Mouse (Mus musculus): Measurements from ENCODE around the gene Rsrc1. TPM values are rescaled to one million over a fixed set of nuclear protein-coding genes. Genes with fewer than 3 reads are reported as not detected.

Rsrc1 gene
- total RNA-seq, 1 experiment = 13.2 TPM

DNA sequence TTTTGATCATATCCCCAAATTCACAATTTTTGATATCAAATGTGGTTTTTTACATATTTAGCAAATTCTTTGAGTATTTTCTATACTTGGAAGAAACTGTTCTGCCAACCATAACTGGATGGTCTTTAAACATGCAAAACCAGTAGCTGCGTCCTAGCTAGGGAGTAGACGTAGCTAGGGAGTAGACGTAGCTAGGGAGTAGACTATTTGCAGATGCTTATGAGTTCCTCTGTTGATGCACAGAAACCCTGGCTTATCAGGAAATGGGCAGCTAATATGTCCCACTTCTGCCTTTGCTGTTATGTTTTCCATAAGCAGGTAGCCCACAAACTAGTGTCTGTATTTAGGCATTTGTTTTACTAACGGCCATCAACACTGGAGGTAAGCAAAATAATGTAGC, 298.6 kb downstream of the Rsrc1 start:
- TF ChIP-seq MAFK (IDR thresholded peaks at IDR 0.05; ENCODE audit: insufficient read depth, low read depth, low read length) (no peak), ZC3H11A (IDR thresholded peaks at IDR 0.05; ENCODE audit: borderline replicate concordance, low read depth, low read length) (no peak), HCFC1 (IDR thresholded peaks at IDR 0.05; ENCODE audit: borderline replicate concordance, insufficient read depth, low read length) (no peak), CHD2 (IDR thresholded peaks at IDR 0.05; ENCODE audit: low read depth, low read length) (no peak), ZNF384 (IDR thresholded peaks at IDR 0.05; ENCODE audit: low read depth, low read length) (no peak)
- Histone ChIP-seq H3K27ac (ENCODE audit: insufficient read depth, low read depth, low read length, poor library complexity, severe bottlenecking) (no peak overlapping the region), H3K4me3 (ENCODE audit: insufficient read depth in 1 of 2, low read depth in 1 of 2, low read length in 2 of 2, poor library complexity in 1 of 2, severe bottlenecking in 1 of 2) (no peak overlapping the region), H3K9me3 (ENCODE audit: control insufficient read depth, insufficient read depth, low read depth, low read length) (no peaks in the 10 kb centered on the region), H3K4me1 (ENCODE audit: control insufficient read depth in 2 of 2, insufficient read depth in 2 of 2, low read length in 2 of 2, poor library complexity in 1 of 2) (no peaks in the 10 kb centered on the region), H3K9ac (ENCODE audit: insufficient read depth, low read depth, low read length, poor library complexity, severe bottlenecking) (no peak overlapping the region), H3K36me3 (ENCODE audit: control insufficient read depth, insufficient read depth, low read length, poor library complexity, severe bottlenecking) (no peaks in the 10 kb centered on the region)
- DNase-seq (ENCODE audit: low read depth, low spot score) = no peak
- in situ Hi-C loops (cut with MboI; ENCODE audit: low sequenced_read_pairs in 2 of 2, unreplicated experiment in 2 of 2) = no loop called here

DNA sequence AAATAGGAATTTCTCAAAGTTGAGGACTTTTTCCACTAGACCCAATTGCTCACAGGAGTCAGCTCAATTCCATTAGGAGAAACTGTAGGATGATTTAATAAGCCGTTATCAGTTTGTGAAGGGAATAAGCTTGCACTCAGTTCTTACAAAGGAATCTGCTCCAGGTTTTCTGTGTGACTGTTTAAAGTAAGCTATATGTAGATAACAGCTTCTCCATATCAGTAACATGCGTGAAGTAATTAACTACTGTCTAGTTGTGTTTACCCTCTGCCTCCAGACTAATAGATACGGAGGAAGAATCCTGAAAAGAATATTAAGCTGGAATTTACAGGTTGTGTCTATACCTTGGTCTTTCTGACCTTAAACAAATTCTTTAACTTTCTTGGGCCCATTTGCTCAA, 299.1 kb downstream of the Rsrc1 start:
- no peaks in the 10 kb centered on the region for H3K36me3 ChIP-seq (ENCODE audit: control insufficient read depth, insufficient read depth, low read length, poor library complexity, severe bottlenecking)
- in situ Hi-C loops (cut with MboI; ENCODE audit: low sequenced_read_pairs in 2 of 2, unreplicated experiment in 2 of 2) = no loop called here
- TF ChIP-seq ZC3H11A (IDR thresholded peaks at IDR 0.05; ENCODE audit: borderline replicate concordance, low read depth, low read length) (no peak), CHD2 (IDR thresholded peaks at IDR 0.05; ENCODE audit: low read depth, low read length) (no peak), ZNF384 (IDR thresholded peaks at IDR 0.05; ENCODE audit: low read depth, low read length) (no peak), HCFC1 (IDR thresholded peaks at IDR 0.05; ENCODE audit: borderline replicate concordance, insufficient read depth, low read length) (no peak), MAFK (IDR thresholded peaks at IDR 0.05; ENCODE audit: insufficient read depth, low read depth, low read length) (no peak)
- no peaks in the 10 kb centered on the region for H3K9me3 ChIP-seq (ENCODE audit: control insufficient read depth, insufficient read depth, low read depth, low read length)
- no peak overlapping the region for H3K27ac ChIP-seq (ENCODE audit: insufficient read depth, low read depth, low read length, poor library complexity, severe bottlenecking)
- H3K9ac ChIP-seq (ENCODE audit: insufficient read depth, low read depth, low read length, poor library complexity, severe bottlenecking) = no peak overlapping the region
- H3K4me3 ChIP-seq (ENCODE audit: insufficient read depth in 1 of 2, low read depth in 1 of 2, low read length in 2 of 2, poor library complexity in 1 of 2, severe bottlenecking in 1 of 2) = no peak overlapping the region
- H3K4me1 ChIP-seq (ENCODE audit: control insufficient read depth in 2 of 2, insufficient read depth in 2 of 2, low read length in 2 of 2, poor library complexity in 1 of 2) = no peaks in the 10 kb centered on the region
- no peak for DNase-seq (ENCODE audit: low read depth, low spot score)

DNA sequence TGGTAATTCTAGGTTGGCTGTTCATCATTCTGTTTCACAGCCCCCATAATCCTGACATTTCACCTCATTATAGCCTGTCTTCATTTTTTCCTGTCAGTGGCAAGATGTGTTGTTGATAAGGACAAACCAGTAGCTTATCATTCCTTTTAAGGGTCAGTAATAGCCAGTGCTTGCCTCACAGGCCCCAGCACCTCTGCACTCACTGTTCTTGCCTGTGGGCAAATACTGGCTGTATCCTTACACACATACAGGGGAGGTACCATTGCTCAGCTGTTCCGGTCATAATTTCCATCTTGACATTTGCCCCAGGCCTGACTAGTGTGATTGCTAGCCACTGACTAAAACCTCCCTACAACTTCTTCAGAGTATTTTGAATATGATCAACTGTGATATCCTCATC, 302.8 kb downstream of the Rsrc1 start:
- Histone ChIP-seq H3K4me3 (ENCODE audit: insufficient read depth in 1 of 2, low read depth in 1 of 2, low read length in 2 of 2, poor library complexity in 1 of 2, severe bottlenecking in 1 of 2) (no peak overlapping the region), H3K9me3 (ENCODE audit: control insufficient read depth, insufficient read depth, low read depth, low read length) (no peaks in the 10 kb centered on the region), H3K4me1 (ENCODE audit: control insufficient read depth in 2 of 2, insufficient read depth in 2 of 2, low read length in 2 of 2, poor library complexity in 1 of 2) (no peaks in the 10 kb centered on the region), H3K36me3 (ENCODE audit: control insufficient read depth, insufficient read depth, low read length, poor library complexity, severe bottlenecking) (no peaks in the 10 kb centered on the region), H3K9ac (ENCODE audit: insufficient read depth, low read depth, low read length, poor library complexity, severe bottlenecking) (no peak overlapping the region), H3K27ac (ENCODE audit: insufficient read depth, low read depth, low read length, poor library complexity, severe bottlenecking) (no peak overlapping the region)
- no peak for TF ChIP-seq HCFC1 (IDR thresholded peaks at IDR 0.05; ENCODE audit: borderline replicate concordance, insufficient read depth, low read length)
- no peak for TF ChIP-seq CHD2 (IDR thresholded peaks at IDR 0.05; ENCODE audit: low read depth, low read length)
- TF ChIP-seq ZC3H11A (IDR thresholded peaks at IDR 0.05; ENCODE audit: borderline replicate concordance, low read depth, low read length) = no peak
- TF ChIP-seq ZNF384 (IDR thresholded peaks at IDR 0.05; ENCODE audit: low read depth, low read length) = no peak
- no peak for TF ChIP-seq MAFK (IDR thresholded peaks at IDR 0.05; ENCODE audit: insufficient read depth, low read depth, low read length)
- no peak for DNase-seq (ENCODE audit: low read depth, low spot score)
- in situ Hi-C loops (cut with MboI; ENCODE audit: low sequenced_read_pairs in 2 of 2, unreplicated experiment in 2 of 2) = no loop called here

DNA sequence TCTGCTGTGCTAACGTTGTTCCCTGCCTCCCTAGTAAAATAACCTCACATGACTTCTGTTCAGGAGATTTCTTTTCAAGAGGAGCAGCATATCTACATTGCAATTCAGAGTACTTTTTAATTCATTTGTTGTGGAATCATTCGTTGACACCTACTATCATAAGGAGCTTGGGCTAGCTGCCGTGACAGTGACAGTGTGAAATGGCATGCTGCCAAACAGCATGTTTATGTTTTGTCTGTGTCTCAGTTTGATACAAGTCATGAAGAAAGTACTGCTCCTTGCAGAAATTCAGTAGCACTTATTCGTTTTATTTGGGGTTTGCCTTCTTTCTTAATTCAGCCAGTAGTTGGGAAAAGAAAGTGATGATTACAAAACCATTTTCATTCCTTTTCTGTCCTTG, 303.7 kb downstream of the Rsrc1 start:
- Histone ChIP-seq H3K9ac (ENCODE audit: insufficient read depth, low read depth, low read length, poor library complexity, severe bottlenecking) (no peak overlapping the region), H3K4me1 (ENCODE audit: control insufficient read depth in 2 of 2, insufficient read depth in 2 of 2, low read length in 2 of 2, poor library complexity in 1 of 2) (no peaks in the 10 kb centered on the region), H3K27ac (ENCODE audit: insufficient read depth, low read depth, low read length, poor library complexity, severe bottlenecking) (no peak overlapping the region), H3K9me3 (ENCODE audit: control insufficient read depth, insufficient read depth, low read depth, low read length) (no peaks in the 10 kb centered on the region), H3K36me3 (ENCODE audit: control insufficient read depth, insufficient read depth, low read length, poor library complexity, severe bottlenecking) (no peaks in the 10 kb centered on the region), H3K4me3 (ENCODE audit: insufficient read depth in 1 of 2, low read depth in 1 of 2, low read length in 2 of 2, poor library complexity in 1 of 2, severe bottlenecking in 1 of 2) (no peak overlapping the region)
- DNase-seq (ENCODE audit: low read depth, low spot score) = no peak
- TF ChIP-seq MAFK (IDR thresholded peaks at IDR 0.05; ENCODE audit: insufficient read depth, low read depth, low read length) = no peak
- no peak for TF ChIP-seq ZC3H11A (IDR thresholded peaks at IDR 0.05; ENCODE audit: borderline replicate concordance, low read depth, low read length)
- no peak for TF ChIP-seq ZNF384 (IDR thresholded peaks at IDR 0.05; ENCODE audit: low read depth, low read length)
- TF ChIP-seq CHD2 (IDR thresholded peaks at IDR 0.05; ENCODE audit: low read depth, low read length) = no peak
- in situ Hi-C loops (cut with MboI; ENCODE audit: low sequenced_read_pairs in 2 of 2, unreplicated experiment in 2 of 2) = no loop called here

DNA sequence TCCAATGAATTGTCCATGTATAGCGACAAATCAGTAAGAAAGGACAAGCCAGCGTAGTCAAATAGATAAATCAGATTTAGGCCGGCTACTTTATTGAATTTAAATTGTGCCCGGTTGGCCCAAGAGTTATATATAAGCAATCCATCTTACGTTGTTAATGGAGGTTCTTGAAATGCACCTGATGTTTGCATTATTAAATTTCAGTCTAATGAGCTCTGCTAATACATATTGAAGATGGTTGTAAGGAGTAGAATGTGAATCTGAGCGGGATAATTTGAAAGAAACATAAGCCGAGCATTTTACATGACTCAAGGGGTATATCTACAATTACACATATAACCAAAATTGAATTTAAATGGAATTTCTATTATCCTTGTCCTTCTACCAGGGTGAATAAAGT, 307.5 kb downstream of the Rsrc1 start:
- Histone ChIP-seq H3K9ac (ENCODE audit: insufficient read depth, low read depth, low read length, poor library complexity, severe bottlenecking) (no peak overlapping the region), H3K9me3 (ENCODE audit: control insufficient read depth, insufficient read depth, low read depth, low read length) (no peaks in the 10 kb centered on the region)
- in situ Hi-C loops (cut with MboI; ENCODE audit: low sequenced_read_pairs in 2 of 2, unreplicated experiment in 2 of 2) = no loop called here

More for the DNA sequence above, 307.5 kb downstream of the Rsrc1 start:
- TF ChIP-seq MAFK (IDR thresholded peaks at IDR 0.05; ENCODE audit: insufficient read depth, low read depth, low read length) = no peak
- no peak for TF ChIP-seq ZNF384 (IDR thresholded peaks at IDR 0.05; ENCODE audit: low read depth, low read length)
- TF ChIP-seq HCFC1 (IDR thresholded peaks at IDR 0.05; ENCODE audit: borderline replicate concordance, insufficient read depth, low read length) = no peak
- no peak for TF ChIP-seq ZC3H11A (IDR thresholded peaks at IDR 0.05; ENCODE audit: borderline replicate concordance, low read depth, low read length)
- no peak for TF ChIP-seq CHD2 (IDR thresholded peaks at IDR 0.05; ENCODE audit: low read depth, low read length)
- no peak for DNase-seq (ENCODE audit: low read depth, low spot score)
- Histone ChIP-seq H3K4me1 (ENCODE audit: control insufficient read depth in 2 of 2, insufficient read depth in 2 of 2, low read length in 2 of 2, poor library complexity in 1 of 2) (no peaks in the 10 kb centered on the region), H3K36me3 (ENCODE audit: control insufficient read depth, insufficient read depth, low read length, poor library complexity, severe bottlenecking) (no peaks in the 10 kb centered on the region), H3K27ac (ENCODE audit: insufficient read depth, low read depth, low read length, poor library complexity, severe bottlenecking) (no peak overlapping the region), H3K4me3 (ENCODE audit: insufficient read depth in 1 of 2, low read depth in 1 of 2, low read length in 2 of 2, poor library complexity in 1 of 2, severe bottlenecking in 1 of 2) (no peak overlapping the region)

All from ES-E14 (cell line).